Mouse (Mus musculus) spleen, adult 2 months (tissue): ENCODE results near the gene Fyn. TPM values are rescaled to one million over a fixed set of nuclear protein-coding genes. Genes with fewer than 3 reads are reported as not detected.

ENCODE experiments used
- DNase-seq, 2 experiments: peaks; one replicate each; pipeline versions ENCODE4 v3.0.0 to v3.0.0-alpha.2; 2012 to 2021; ENCODE audit warnings: low spot score in 2 of 2, low read depth in 1 of 2
- H3K27ac ChIP-seq: fragments of 200-500 bp; 2 replicates; pipeline ENCODE4 v1.5.1; 2012; ENCODE audit warnings: low read length, inconsistent platforms; ENCODE audit not compliant: insufficient read depth
- H3K27me3 ChIP-seq: fragments of 200-500 bp; 2 replicates; pipeline ENCODE4 v1.6.1; 2012; ENCODE audit warnings: mild to moderate bottlenecking, moderate library complexity, low read length, inconsistent platforms; ENCODE audit not compliant: control insufficient read depth, insufficient read depth
- H3K36me3 ChIP-seq: fragments of 200-500 bp; 2 replicates; pipeline ENCODE4 v1.6.1; 2012; ENCODE audit warnings: mild to moderate bottlenecking, low read length, inconsistent platforms; ENCODE audit not compliant: control insufficient read depth, insufficient read depth
- H3K4me1 ChIP-seq: fragments of 200-500 bp; 2 replicates; pipeline ENCODE4 v1.6.1; 2011; ENCODE audit warnings: inconsistent platforms; ENCODE audit not compliant: control insufficient read depth, insufficient read depth, insufficient read length
- H3K4me3 ChIP-seq: fragments of 200-500 bp; 2 replicates; pipeline ENCODE4 v1.5.1; 2011; ENCODE audit warnings: mild to moderate bottlenecking, inconsistent platforms; ENCODE audit not compliant: insufficient read depth, insufficient read length; ENCODE audit errors: extremely low read depth
- CTCF ChIP-seq: fragments of 200-500 bp; IDR thresholded peaks from 2 replicates; pipeline ENCODE4 v1.5.1; 2011; ENCODE audit warnings: mild to moderate bottlenecking, inconsistent platforms; ENCODE audit not compliant: insufficient read depth, insufficient read length, insufficient replicate concordance; ENCODE audit errors: extremely low read depth
- POLR2A ChIP-seq: fragments of 200-500 bp; IDR thresholded peaks from 2 replicates; pipeline ENCODE4 v1.6.1; 2011; ENCODE audit warnings: low read depth, low read length, inconsistent platforms
- WGBS: fragments of 180-500 bp; shearing (Covaris S2); methylation state at CpG from one replicate; pipeline ENCODE4 v1.1.7; 2018; 5-methylcytosine and 5-hydroxymethylcytosine counted together
- polyA plus RNA-seq: library from polyadenylated mRNA; depleted of rRNA; stranded (reverse); fragments of >200 nt; gene quantifications from 2 replicates; pipeline ENCODE4 v1.2.3, GENCODE M21; 2012

The Fyn gene
- polyA plus RNA-seq, 1 experiment: 38.0 TPM

DNA sequence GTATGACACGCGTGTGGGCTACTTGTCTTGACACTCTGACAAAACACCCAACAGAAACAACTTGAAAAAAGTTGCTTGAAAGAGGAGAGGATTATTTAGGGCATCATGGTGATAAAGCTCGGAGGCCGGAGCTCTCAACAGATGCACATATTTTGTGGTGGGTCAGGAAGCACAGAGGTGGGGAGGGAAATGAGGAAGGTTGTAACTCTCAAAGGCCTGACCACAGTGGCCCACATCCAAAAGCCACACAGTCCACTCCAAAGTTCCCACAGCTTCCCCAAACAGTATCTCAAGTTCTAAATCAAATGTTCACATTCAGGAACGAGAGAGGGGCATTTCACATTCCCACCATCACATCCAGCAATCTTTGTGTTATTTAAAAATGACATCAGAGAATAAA, 232.4 kb downstream of the Fyn start:
- 22% methylated on average over 5 of the region's 5 CpGs for WGBS
- Histone ChIP-seq H3K27me3 (no peaks in the 10 kb centered on the region), H3K4me1 (peaks cover 5% of the 10 kb centered on the region; the same call in 1 of the 2 replicates), H3K4me3 (no peak overlapping the region), H3K27ac (no peak overlapping the region), H3K36me3 (no peaks in the 10 kb centered on the region)
- DNase-seq: no peak
- no peak for TF ChIP-seq CTCF
- TF ChIP-seq POLR2A: no peak

DNA sequence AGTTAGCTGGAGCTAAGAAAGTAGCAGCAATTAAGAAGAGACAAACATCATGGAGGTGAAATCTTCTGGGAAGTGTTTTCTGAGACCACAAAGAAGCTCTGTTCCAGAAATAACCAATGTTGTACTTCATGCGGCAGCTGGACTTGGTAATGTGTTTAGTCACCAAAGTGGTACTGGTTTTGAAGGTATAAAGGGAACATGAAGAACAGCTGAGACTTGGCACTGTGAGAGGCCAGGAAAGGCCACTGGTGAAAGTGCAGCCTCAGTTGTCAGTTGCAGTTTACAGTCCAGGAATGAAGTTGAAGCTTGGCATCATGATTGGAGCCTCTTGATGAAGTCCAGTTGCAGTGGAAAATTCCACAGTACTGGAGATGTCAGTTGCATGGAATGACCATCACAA, 237.8 kb downstream of the Fyn start:
- DNase-seq: no peak
- WGBS: 94% methylated on average over 1 of the region's 1 CpGs
- Histone ChIP-seq H3K36me3 (no peaks in the 10 kb centered on the region), H3K27me3 (no peaks in the 10 kb centered on the region), H3K27ac (no peak overlapping the region), H3K4me3 (no peak overlapping the region), H3K4me1 (peaks cover 2% of the 10 kb centered on the region; the same call in 1 of the 2 replicates)
- TF ChIP-seq POLR2A (no peak), CTCF (no peak)

DNA sequence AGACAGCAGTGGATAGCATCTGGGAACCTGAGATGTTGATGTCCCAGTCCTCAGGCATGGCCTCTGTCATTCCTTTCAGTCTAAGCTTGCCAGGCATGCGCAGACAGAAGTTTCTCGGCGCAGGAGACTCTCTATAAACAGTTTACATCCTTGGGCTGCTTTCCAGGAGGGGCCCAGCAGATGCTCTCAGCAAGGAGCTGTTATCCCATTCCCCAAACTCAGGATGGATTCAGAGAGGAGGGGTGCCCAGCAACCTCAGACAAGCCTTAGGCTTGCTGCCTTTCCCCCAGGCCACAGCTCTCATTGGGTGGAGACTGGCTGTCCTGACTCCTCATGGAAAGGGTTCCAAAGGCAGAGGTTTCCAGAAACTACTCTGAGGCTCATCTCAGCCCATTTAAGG, 242.6 kb downstream of the Fyn start:
- Histone ChIP-seq H3K36me3 (0 out of 2 replicates have a peak, but pooled peaks cover 2% of the 10 kb centered on the region), H3K4me1 (peaks cover 2% of the 10 kb centered on the region; the same call in 1 of the 2 replicates), H3K4me3 (no peak overlapping the region), H3K27me3 (no peaks in the 10 kb centered on the region), H3K27ac (no peak overlapping the region; the same call in 1 of the 2 replicates)
- TF ChIP-seq CTCF (no peak), POLR2A (no peak)
- WGBS: 89% methylated on average over 3 of the region's 3 CpGs
- no peak for DNase-seq

DNA sequence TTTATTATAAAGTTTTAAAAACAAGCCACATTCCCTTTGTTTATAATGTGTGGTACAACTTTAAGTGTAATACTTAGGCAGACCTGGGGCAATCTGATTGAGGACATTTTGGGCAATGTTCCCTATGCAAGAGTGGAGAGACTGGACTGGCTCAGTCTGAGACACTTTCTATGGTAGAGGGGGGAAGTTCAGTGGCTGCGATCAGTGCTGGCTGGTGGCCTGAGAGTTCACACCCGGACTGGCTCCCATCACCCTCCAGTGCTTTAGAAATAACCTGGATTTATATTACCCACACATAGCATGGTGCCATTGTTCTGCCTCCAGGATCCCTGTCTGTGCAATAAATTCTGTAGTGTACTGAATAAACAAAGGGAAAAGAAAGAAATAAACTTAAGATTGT, 243.5 kb downstream of the Fyn start:
- no peak for DNase-seq
- 0 out of 2 replicates have a peak overlapping the region, but pooled peaks have one; percentile 2 for H3K4me3 ChIP-seq
- H3K36me3 ChIP-seq: 0 out of 2 replicates have a peak, but pooled peaks cover 2% of the 10 kb centered on the region
- TF ChIP-seq POLR2A: no peak
- TF ChIP-seq CTCF: no peak
- peaks cover 2% of the 10 kb centered on the region; the same call in 1 of the 2 replicates for H3K4me1 ChIP-seq
- no peaks in the 10 kb centered on the region for H3K27me3 ChIP-seq
- H3K27ac ChIP-seq: peak overlapping the region; percentile 97
- 47% methylated on average over 2 of the region's 2 CpGs for WGBS

DNA sequence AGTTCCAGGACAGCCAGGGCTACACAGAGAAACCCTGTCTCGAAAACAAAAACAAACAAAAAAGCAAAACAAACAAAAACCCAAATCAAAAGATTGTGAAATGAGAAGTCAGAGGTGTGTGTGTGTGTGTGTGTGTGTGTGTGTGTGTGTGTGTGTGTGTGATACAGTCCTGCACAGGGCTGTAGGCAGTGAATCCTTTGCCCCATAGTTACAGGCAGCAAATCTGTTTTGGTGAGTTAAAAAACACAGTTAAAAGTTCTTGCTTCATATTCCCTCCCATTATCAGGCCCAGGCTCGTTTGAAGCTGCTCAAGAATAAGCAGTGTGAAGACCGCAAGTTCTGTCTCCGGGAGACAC, 244.0 kb downstream of the Fyn start, which contains the start of gene Traf3ip2:
TSS of gene Traf3ip2 (plus strand) at position 302 of the 356 bp plus-strand sequence.
- WGBS: 18% methylated on average over 4 of the region's 4 CpGs
- no peaks in the 10 kb centered on the region for H3K27me3 ChIP-seq
- no peak for TF ChIP-seq CTCF
- TF ChIP-seq POLR2A: no peak
- H3K36me3 ChIP-seq: 0 out of 2 replicates have a peak, but pooled peaks cover 2% of the 10 kb centered on the region
- H3K4me3 ChIP-seq: peak within 1 kb of the TSS; percentile 83
- peak within 1 kb of the TSS; percentile 97 for H3K27ac ChIP-seq
- DNase-seq: no peak
- H3K4me1 ChIP-seq: peaks cover 2% of the 10 kb centered on the region; the same call in 1 of the 2 replicates

DNA sequence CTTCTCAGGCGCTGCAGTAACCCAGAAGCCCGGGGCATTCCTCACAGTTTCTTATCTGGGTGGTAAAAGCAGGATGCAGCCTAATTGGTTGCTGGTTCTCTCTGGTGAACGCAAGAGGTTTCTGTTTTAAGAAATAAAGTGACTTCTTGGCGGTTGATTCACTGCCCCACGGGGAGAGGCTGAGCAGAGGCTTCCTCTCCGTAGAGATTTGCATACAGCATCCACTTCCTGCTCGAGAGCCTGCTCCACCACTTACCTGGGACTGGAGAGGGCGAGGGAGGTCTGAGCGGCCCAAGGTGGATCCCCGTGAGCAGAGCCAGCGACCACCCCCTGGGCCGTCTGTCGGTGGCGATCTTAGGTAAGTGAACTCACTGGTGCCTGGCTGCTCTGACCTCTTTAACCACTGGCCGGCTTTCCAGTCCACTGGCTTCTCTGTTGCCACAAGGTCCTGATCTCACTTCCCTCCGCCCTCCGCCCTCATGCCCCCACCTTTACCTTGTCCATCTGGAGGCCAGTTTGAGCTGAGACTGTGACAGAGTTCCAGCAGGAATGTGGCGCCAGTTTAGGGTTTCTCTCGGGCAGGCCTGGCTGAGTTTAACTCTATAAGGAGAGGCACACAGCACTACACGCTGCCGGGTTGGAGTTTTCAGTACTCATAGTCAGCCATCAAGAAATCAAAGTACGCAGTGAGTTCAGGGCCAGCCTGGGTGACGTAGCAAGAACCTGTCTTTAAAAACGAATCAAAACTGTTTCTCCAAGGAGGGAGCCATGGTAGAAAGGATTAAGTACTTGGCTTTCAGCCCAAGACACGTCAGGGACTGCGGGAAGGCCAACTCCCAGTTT, 244.6 kb downstream of the Fyn start:
- H3K4me1 ChIP-seq: peaks cover 2% of the 10 kb centered on the region; the same call in 1 of the 2 replicates
- TF ChIP-seq POLR2A (peak; percentile 40), CTCF (no peak)
- peak overlapping the region; percentile 97 for H3K27ac ChIP-seq
- 0 out of 2 replicates have a peak, but pooled peaks cover 2% of the 10 kb centered on the region for H3K36me3 ChIP-seq
- WGBS: 4% methylated on average over 26 of the region's 26 CpGs
- DNase-seq: peak; percentile 75 to 77
- H3K4me3 ChIP-seq: peak overlapping the region; percentile 83
- no peaks in the 10 kb centered on the region for H3K27me3 ChIP-seq
